Mouse (Mus musculus): ENCODE data around the gene Lpp.

Lpp gene

DNA sequence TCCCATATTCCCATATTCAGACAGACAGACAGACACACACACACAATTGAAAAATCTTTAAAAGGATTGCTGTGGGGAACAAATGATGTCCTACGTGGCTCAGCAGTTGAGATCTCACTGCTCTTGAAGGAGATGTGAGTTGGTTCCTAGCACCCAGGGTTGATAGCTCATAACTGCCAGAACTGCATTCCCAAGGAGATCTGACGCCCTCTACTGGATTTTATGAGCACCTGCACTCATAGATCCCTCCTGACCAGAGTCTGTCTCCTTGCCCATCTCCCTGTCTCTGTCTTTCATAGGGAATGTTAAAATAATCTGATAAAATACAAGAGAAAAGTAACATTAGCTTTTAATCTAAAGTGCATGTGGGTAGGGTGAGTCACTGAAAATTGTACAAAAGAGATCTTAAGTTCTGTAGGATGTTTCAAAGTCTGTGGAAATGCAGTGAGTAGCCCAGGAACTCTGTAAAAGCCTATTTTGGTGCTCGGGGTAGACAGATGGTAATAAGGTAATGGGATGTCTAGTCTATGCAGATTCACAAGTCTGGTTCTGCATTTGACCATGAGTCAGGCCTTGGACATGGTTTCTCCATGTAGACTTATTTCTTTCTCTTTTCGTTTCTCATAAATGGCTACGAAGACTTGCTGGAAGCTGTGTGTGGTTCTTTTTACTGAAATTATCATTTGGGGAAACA lies 429.0 kb downstream of the Lpp start:
- no peak for DNase-seq

DNA sequence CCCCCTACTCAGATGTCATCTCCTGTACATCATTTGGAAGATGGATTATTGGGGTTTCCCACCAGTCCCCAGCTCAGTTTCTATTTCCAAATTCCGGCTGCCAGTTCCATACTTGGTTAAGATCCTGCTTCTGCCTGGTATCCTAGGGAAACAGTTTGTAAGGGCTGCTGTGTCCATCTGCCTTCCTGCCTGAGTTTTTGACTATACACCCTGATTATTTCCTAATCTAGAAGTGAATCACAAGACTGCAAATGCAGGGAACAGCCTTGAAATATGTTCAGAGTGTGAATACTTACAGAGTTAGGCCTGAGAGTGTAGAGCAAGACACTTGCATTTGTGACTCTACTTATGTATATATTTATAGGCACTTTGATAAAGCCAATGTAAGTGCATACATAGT lies 429.6 kb downstream of the Lpp start:
- DNase-seq: no peak

DNA sequence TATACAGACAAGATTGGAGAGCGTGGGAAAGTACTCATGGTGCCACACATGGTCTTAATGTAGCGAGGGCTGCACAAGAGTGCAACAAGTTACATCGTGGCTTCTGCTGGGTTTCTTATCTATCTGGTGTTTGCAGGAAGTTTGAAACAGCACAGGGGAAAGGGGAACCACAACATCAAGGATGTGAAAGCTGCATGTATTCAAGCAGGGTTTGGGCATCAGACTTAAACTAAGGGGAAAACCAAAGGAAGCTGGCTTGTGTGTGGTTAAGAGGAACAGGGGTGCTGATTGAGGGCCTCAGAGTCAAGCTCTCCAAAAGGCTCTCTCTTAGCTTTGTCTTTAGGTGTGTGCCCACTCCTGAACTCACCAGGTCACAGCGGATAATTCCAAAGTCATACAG lies 433.1 kb downstream of the Lpp start:
- DNase-seq: no peak

DNA sequence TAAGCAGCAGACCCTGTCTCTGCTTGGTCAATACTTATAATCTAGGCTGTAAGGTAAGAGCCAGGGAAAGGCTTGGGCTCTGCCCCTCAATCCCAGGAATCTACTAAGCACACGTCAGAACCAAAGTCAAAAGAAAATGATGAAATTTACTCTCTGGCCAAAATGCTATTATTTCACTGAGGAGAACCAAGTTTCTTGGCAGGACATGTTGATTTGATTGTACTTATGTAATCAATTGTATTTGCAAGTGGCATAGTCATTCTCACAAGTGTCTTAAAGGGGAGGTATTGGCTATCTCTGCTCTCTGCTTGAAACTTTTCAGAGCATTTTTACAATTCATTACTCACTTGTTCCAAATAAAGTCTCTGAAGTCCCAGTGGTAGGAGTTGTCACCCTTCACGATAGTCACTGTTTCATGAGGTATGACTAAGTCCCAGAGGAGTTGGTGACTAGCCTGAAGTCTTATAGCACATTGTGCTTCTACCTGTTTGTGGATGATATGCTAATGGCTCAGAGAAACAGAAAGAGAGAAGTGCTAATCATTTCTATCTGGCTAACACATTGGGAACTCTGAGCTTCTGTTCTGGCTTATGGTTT lies 435.0 kb downstream of the Lpp start:
- no peak for DNase-seq

DNA sequence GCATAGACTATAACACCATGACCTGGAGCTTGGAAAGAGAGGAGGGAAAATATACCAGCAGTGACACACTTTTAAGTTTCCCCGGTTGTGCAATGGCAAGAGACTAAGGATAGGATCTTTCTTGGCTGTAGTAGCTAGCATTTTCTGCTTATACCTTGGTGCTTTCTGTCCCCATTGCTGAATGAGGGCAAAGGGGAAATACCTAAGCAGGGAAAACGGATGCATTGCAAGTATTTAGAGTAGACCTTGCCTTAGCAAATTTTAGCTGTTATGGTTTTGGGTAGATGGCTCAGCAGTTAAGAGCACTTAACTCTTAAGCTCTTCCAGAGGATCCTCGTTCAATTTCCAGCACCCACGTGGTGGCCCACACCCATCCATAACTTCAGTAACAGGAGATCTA lies 436.6 kb downstream of the Lpp start:
- no peak for DNase-seq

DNA sequence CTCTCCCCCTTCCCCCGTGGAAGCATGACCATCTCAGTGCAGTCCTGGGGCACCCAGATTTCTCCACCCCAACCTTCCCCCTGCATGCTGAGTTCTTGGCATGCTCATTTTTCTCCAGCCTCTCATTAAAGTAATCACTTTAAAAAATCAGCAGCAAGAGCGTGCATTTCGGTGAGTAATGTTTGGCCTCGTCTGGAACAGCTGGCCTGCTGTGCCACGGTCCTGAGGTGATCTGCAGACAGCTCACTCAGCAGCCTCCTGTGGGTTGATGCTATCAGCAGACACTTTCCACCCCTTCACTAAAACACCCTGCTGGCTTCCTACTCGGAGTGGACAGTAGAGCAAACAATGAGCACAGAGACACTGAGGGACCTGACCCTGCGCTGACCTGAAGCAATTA lies 437.6 kb downstream of the Lpp start:
- DNase-seq: no peak

DNA sequence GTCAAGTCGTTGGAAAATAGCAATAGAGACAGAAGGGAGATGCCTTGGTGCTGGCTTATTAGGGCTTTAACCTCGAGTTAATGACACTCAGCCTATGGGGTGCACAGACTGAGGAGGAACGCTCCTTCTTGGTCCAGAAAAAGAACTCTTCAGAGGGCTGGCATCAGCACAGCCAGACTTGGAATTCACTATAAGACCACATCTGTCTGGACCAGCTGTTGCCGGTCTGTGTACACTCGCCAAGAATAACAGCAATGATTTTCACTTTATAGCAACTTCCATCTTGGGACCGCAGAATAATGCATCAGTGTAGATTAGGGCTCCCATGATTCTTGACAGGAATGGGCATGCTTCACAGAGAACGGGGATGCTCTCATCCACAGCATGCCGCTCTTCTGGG lies 439.9 kb downstream of the Lpp start:
- no peak for DNase-seq

DNA sequence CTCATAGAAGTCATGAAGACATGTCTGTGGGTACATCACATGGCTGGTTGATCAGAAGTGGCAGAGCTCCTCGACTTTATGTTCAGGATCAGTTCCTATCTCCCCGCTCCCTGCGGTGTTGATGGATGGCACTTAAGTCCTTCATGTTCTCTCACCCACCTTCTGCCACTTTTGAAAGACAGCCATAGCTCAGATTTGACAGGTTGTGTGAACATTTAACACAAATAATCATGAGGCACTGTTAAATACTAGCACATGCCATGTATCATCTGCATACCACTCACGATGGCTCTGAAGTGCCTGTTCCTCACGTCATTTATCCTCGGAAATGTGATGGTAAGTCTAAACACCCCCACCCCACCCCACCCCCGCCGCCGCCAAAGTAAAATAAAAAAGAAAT lies 441.2 kb downstream of the Lpp start:
- no peak for DNase-seq

DNA sequence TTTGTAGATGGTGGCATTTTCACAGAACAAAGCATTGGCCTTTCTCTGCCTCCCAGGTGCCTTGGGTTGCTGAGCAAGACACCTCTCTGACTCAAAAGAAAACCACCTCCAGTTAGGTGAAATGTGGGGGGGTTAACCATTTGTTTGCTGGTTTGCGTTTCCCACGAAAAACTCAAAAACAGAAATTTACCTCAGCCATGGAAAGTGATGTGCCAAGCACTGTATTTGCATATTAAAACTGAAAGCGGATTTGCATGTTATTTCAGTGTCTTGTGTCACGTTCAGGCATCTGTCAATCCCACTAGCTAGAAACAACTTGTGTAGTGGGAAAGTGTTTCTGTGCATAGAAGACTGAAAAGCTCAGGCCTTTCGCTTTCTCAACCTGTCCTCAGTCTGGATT lies 443.2 kb downstream of the Lpp start:
- DNase-seq: no peak

DNA sequence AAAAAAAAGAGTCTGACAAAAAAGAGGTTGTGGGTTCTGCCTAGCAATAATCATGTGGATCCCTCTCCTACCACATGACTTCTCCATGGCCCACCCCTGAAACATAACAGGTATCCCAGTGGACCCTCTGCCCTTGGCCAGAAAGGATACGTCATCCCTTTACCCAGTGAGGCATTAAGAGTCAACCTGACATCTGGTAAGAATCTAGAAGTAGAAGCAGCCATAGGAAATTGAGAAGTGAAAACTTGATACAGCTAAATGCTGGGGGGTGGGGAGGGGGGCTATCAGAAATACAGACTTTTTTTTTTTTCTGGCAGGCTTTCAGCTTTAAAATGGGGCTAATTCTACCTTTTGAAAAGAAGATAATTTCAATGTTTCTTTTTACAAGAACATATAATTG lies 445.7 kb downstream of the Lpp start:
- no peak for DNase-seq

DNA sequence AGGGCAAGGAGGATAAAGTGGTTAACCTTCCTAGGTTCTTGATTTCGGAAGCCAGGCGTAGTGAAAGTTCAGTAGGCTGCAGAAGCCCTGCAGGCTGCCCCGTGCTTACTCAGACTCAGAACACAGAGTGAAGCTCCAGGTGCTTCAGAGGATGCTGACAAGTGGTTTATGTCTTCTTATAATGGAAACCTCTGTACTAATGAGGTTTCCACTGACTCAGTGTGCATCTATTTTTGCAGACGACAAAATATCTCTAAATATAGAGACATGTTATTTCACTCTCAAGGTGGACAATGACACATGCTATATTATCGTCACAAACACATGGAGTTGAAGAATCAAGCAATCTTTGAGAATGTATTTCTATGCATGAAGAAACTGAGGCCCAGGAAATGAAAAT lies 446.8 kb downstream of the Lpp start:
- DNase-seq: no peak

DNA sequence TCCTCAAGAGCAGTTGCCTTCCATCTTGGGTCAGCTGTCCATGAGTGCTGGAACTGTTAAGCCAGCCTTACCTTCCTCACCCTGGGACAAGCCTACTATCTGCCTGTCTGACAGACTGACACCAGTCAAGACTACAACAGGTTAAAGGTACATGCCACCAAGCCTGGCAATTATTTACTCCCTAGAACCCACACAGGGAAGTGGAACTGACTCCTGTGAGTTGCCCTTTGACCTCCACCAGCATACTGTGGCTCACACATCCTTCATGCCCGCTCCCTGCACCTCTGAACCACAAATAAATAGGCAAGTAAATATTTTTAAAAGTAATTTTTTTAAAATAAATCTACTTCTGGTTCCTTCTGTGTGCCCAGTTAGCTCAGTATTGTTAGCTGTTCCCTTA lies 452.8 kb downstream of the Lpp start:
- DNase-seq: peak; percentile 21

DNA sequence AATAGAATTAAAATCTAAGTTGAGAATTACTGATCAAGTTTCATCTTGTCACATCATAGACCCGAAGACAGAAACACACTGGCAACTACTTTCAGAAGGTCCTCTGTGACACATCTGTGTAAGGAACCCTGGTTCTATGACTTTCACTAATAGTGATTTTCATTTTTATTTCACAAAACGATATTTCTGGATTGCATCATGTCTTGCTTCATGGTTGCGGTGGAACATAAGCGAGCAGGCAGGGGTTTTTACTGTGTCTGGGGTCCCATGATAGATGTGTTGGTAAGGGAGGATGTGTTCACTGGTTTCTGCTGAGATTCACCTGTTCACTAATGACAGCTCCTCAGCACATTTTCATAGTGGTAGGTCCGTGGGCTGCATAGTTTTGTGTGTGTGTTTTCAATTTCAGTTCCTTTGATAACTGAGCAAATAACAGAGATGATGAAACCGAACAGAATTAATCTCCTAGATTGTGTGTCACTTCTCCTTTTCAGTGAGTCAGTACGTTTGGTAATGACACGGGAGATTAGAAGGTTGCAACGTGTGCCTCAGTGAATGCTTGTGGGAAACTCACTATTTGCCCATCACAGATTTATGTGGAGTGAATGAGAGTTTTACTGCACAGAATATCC lies 466.3 kb downstream of the Lpp start:
- DNase-seq: no peak

DNA sequence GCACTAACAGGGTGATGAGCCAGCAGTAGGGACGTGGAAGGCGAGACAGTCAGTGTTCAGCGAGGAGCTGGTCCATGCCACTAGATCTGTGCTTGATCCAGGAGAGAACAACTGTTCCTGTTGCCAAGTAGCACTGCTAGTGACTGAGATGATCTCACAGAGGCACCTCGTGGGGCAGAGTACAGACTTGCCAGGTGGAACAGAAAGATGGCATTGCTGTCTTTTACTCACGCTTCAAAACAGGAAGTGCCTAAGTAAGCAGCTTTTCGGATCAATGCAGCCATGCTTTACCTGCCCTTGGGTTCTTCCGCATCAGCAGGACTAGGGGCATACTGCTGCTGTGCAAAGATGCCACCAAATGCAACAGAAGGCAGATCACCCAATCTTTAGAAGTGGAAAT lies 467.1 kb downstream of the Lpp start:
- DNase-seq: no peak

DNA sequence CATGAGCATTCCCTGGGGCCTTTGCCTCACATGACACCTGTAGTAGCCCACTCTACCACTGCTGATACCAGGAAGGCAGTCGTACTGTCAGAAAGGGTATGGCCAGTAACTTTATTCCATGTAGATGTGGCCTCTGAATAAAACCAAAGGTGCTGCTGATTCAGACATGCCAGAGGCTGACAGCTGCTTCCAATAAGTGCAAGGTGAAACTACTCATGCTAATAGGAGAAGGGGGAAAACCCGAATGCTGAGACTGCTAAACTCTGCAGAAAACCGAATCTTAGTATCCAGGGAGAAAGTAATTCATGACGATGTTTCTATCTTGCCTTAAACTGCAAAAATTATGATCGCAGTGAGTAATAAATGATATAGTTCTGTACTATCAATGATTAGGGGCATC lies 468.1 kb downstream of the Lpp start:
- no peak for DNase-seq

DNA sequence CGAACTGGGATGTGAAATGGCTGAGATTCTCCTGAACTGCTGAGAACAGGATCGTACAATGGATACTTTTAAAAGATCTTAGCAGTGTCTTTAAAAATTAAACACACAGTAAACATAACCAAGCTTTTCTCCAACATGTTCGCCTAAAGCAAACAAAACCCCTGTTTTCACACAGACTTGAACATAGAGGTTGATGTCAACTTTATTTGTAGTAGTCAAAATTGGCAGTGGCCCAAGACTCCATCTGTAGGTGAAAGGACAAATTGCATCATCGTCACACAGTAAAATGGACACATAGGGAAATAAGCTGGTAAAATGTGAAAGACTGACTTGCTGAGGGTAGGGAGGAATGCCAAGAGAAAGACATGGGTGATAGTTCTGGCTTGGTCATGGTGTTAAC lies 480.9 kb downstream of the Lpp start:
- peak; percentile 45 for DNase-seq

DNA sequence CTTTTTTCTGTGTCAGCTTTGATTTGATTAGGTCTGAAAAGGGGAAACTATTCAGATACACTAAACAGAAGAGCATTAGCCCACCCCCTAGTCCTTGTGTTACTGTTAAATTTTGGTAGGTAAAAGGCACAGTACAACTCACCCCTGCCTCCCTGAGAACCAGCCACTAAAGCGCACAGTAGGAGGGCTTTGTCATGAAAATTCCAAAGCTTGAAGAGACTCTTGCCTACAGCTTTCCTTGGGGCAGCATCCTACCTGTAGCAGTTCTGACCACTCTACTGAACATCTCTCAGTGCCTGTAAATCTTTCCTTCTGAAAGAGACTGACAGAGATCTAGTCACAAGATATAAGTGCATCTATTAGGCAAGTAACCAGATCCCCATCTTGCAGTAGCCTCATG lies 482.4 kb downstream of the Lpp start:
- no peak for DNase-seq

DNA sequence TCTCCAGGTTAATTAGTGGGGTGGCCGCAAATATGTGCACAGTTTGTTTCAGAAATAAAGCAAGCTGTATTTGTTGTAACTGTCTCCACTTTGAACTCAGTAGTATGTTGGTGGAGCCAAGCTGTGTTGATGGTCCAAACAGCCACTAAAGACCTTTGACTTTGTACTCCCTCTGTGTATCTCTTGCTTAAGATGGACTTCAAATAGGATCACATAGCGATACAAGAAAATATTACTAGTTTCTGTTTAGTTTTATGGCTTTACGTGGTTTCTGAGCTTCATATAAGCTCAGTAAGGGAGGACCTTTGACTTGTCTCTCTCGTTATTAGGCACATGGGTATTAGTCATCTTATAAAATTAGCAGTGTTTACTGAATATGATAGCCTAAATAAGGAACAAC lies 485.7 kb downstream of the Lpp start:
- no peak for DNase-seq

DNA sequence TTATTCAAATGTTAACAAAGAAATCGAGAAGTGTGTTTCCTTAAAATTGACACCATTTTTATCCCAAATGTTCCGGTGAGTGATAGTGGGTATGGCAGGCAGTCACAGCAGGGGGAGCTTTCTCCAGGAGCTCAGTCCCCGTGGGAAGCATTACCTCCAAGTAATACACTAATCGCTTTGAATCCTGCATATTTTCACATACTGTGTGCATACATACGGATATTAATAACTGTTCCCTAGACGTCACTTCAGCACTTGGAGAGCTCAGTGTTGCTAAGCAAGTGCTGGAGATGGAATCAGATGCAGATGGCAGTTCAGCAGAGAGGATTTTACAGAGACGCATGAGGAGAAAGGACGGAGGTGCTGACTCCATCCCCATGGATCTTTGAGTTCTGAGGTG lies 487.4 kb downstream of the Lpp start:
- no peak for DNase-seq

DNA sequence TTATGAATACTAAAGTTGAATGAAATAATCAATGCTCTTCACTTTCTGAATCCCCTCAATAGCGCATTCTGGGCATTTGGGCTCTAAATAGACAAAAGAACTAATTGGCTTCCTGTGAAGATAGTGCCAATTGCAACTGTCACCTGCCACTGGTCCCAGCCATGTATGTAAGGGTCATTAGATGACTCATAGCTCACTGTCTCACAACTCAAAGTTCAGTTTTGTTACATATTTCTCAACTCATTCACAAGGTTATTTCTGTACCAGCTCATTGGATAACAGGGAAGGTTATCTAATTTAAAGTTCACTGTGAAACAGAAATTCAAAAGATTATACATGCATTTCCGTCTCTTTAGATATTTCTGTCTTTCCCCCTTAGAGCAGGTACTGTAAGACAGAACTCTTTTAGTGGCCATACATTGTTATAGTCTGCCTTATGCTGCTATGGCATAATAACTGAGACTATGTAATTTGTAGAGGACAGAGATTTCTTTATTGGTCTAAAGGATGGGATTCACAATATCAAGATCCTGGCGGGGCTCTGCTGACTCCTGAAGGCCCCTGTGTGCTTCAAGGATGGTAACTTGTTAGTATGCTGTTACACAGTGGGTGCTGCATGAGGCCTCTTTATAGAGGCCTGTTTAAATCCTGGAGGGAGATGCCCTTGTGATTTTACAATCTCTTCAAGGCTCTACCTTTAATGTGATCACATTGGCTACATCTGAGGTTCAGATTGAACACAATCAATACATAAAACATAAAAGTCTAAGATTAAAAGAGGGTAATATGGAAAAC lies 488.9 kb downstream of the Lpp start:
- no peak for DNase-seq

DNA sequence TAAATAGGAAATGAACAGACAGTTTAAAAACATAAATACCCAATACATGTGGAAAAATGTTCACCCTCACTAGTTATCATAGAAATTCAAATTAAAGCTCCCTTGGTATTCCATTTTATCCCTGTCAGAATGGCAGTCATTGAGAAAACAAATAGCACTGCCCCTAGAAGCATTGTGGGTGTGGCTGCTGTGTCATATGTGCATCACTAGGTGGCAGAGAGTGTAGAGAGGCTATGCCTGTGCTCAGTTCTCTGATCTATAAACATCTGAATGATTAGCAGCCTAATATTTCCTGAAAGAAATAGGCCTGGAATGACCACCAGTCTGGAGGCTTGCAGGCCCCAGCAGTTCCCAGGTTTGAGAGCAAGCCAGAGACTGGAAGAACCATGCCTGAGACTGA lies 490.7 kb downstream of the Lpp start:
- DNase-seq: no peak

DNA sequence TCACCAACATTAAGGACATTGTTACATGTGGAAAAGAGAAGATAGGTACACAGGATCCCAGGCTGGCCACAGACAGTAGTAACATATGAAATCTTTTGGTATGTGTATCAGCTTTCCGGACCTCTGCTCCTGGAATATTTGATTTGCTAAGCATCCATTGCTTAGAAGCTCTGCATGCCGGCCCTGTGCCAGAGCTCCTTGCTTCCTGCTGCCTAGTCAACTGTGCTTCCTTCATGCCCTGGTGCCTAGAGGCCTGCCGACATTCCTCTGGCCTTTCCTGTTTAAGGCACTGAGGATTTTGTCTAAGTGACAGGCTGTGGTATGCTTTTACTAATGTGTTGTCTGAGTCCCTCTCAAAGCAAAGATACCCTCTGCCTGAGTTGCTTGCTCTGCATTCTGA lies 493.0 kb downstream of the Lpp start:
- peak; percentile 53 for DNase-seq

DNA sequence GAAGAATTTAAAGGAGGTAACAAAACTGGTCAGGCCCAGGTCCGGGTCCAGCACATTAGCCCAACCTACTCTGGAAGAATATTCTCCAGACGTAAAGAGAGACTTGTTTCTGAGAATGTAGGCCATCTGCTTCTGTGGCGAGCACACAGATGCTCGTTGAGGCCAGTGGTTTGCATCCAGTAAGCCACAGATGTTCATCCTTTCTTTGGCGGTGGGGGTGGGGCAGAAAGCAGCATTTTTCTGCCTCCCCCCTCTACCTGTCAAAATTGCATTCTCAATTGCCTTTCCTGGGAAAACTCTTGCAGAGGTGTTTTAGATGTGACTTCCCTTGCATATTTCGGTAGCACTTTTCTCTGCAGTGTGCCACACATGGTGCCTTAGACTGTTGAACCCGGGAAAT lies 493.6 kb downstream of the Lpp start:
- DNase-seq: no peak

DNA sequence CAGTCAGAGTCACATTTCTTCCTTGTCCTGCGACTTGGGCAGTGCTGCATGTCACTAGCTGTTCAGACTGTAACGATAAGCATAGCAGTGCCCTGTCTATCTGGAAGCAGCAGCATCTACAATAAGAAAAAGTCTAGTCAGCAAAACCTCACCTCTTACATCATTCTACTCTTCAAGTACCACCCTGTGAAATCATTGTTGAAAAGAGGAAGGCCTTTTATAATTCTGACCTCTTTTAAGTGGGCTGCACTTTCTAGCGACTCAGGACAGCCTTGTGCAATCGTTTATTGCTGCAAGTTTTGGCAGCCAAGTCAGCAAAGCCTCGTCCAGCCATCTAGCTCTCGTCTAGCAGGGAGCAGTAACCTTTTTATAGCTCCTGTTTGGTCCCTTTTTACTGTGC lies 498.1 kb downstream of the Lpp start:
- no peak for DNase-seq

All from kidney, adult 18-20 months (tissue).